Mouse (Mus musculus): ENCODE measurements around the gene Col23a1. TPM values are rescaled to one million over a fixed set of nuclear protein-coding genes. Genes with fewer than 3 reads are reported as not detected.

Col23a1 gene
- polyA plus RNA-seq, 1 experiment from 2014 or later: 24.9 TPM

- no peaks in the 10 kb centered on the region for H3K36me3 ChIP-seq
- no peak overlapping the region for H3K27ac ChIP-seq
- 50% methylated on average over 11 of the region's 11 CpGs for WGBS
- no peak overlapping the region for H3K4me3 ChIP-seq
- H3K9me3 ChIP-seq: no peaks in the 10 kb centered on the region
- ATAC-seq (ENCODE audit: borderline replicate concordance, extremely low read depth, low FRiP score, low TSS enrichment): peak; percentile 62; the same call in 1 of the 2 replicates
- H3K4me2 ChIP-seq: no peak overlapping the region
- H3K4me1 ChIP-seq: peaks cover 20% of the 10 kb centered on the region
- H3K9ac ChIP-seq: no peak overlapping the region
- no peaks in the 10 kb centered on the region for H3K27me3 ChIP-seq
Observed at GRCm38 (mm10) chr11:51329837-51330714, 40.4 kb downstream of the Col23a1 start.

GRCm38 (mm10) chr11:51334017-51334416 lies 44.3 kb downstream of the Col23a1 start:
- Histone ChIP-seq H3K36me3 (no peaks in the 10 kb centered on the region), H3K4me1 (peaks cover 24% of the 10 kb centered on the region), H3K4me2 (no peak overlapping the region), H3K9me3 (no peaks in the 10 kb centered on the region), H3K27ac (no peak overlapping the region), H3K27me3 (no peaks in the 10 kb centered on the region), H3K9ac (no peak overlapping the region), H3K4me3 (no peak overlapping the region)
- ATAC-seq (ENCODE audit: borderline replicate concordance, extremely low read depth, low FRiP score, low TSS enrichment): no peak
- WGBS: 66% methylated on average over 5 of the region's 5 CpGs

GRCm38 (mm10) chr11:51337585-51337984 lies 47.9 kb downstream of the Col23a1 start:
- Histone ChIP-seq H3K27ac (no peak overlapping the region), H3K36me3 (no peaks in the 10 kb centered on the region), H3K4me3 (no peak overlapping the region), H3K4me1 (peaks cover 7% of the 10 kb centered on the region; the same call in 1 of the 2 replicates), H3K9me3 (no peaks in the 10 kb centered on the region), H3K9ac (no peak overlapping the region), H3K27me3 (no peaks in the 10 kb centered on the region), H3K4me2 (no peak overlapping the region)
- ATAC-seq (ENCODE audit: borderline replicate concordance, extremely low read depth, low FRiP score, low TSS enrichment): no peak
- WGBS: 76% methylated on average over 6 of the region's 6 CpGs

GRCm38 (mm10) chr11:51338416-51338815 lies 48.7 kb downstream of the Col23a1 start:
- H3K9ac ChIP-seq: no peak overlapping the region
- H3K4me1 ChIP-seq: peaks cover 9% of the 10 kb centered on the region; the same call in 1 of the 2 replicates
- H3K4me3 ChIP-seq: no peak overlapping the region
- ATAC-seq (ENCODE audit: borderline replicate concordance, extremely low read depth, low FRiP score, low TSS enrichment): no peak
- H3K36me3 ChIP-seq: no peaks in the 10 kb centered on the region
- 46% methylated on average over 7 of the region's 7 CpGs for WGBS
- no peaks in the 10 kb centered on the region for H3K27me3 ChIP-seq
- H3K9me3 ChIP-seq: no peaks in the 10 kb centered on the region
- 0 out of 2 replicates have a peak overlapping the region, but pooled peaks have one; percentile 12 for H3K27ac ChIP-seq
- H3K4me2 ChIP-seq: no peak overlapping the region

- Histone ChIP-seq H3K9me3 (no peaks in the 10 kb centered on the region), H3K36me3 (no peaks in the 10 kb centered on the region), H3K4me3 (no peak overlapping the region), H3K27me3 (no peaks in the 10 kb centered on the region), H3K27ac (no peak overlapping the region), H3K4me1 (peaks cover 15% of the 10 kb centered on the region; the same call in 1 of the 2 replicates), H3K4me2 (no peak overlapping the region), H3K9ac (no peak overlapping the region)
- WGBS: 51% methylated on average over 2 of the region's 2 CpGs
- no peak for ATAC-seq (ENCODE audit: borderline replicate concordance, extremely low read depth, low FRiP score, low TSS enrichment)
Observed at GRCm38 (mm10) chr11:51341091-51341490, 51.4 kb downstream of the Col23a1 start.

- whole genome bisulfite sequencing: 86% methylated on average over 6 of the region's 6 CpGs
- Histone ChIP-seq H3K9me3 (no peaks in the 10 kb centered on the region), H3K27me3 (no peaks in the 10 kb centered on the region), H3K4me3 (no peak overlapping the region), H3K27ac (no peak overlapping the region), H3K4me1 (peaks cover 15% of the 10 kb centered on the region; the same call in 1 of the 2 replicates), H3K4me2 (no peak overlapping the region), H3K36me3 (no peaks in the 10 kb centered on the region), H3K9ac (no peak overlapping the region)
- no peak for ATAC-seq (ENCODE audit: borderline replicate concordance, extremely low read depth, low FRiP score, low TSS enrichment)
Observed at GRCm38 (mm10) chr11:51342776-51343175, 53.1 kb downstream of the Col23a1 start.

GRCm38 (mm10) chr11:51343312-51343711 lies 53.6 kb downstream of the Col23a1 start:
- Histone ChIP-seq H3K27me3 (no peaks in the 10 kb centered on the region), H3K27ac (no peak overlapping the region), H3K4me3 (no peak overlapping the region), H3K4me1 (peaks cover 13% of the 10 kb centered on the region; the same call in 1 of the 2 replicates), H3K9me3 (no peaks in the 10 kb centered on the region), H3K9ac (no peak overlapping the region), H3K4me2 (no peak overlapping the region), H3K36me3 (no peaks in the 10 kb centered on the region)
- ATAC-seq (ENCODE audit: borderline replicate concordance, extremely low read depth, low FRiP score, low TSS enrichment): peak; percentile 41; the same call in 1 of the 2 replicates
- WGBS: 67% methylated on average over 4 of the region's 4 CpGs

- no peak overlapping the region for H3K9ac ChIP-seq
- H3K4me1 ChIP-seq: peaks cover 11% of the 10 kb centered on the region; the same call in 1 of the 2 replicates
- WGBS: 83% methylated on average over 5 of the region's 5 CpGs
- H3K27me3 ChIP-seq: no peaks in the 10 kb centered on the region
- no peaks in the 10 kb centered on the region for H3K9me3 ChIP-seq
- H3K27ac ChIP-seq: no peak overlapping the region
- H3K4me3 ChIP-seq: no peak overlapping the region
- H3K36me3 ChIP-seq: no peaks in the 10 kb centered on the region
- H3K4me2 ChIP-seq: no peak overlapping the region
- no peak for ATAC-seq (ENCODE audit: borderline replicate concordance, extremely low read depth, low FRiP score, low TSS enrichment)
Observed at GRCm38 (mm10) chr11:51343728-51344289, 54.1 kb downstream of the Col23a1 start.

GRCm38 (mm10) chr11:51345481-51346465 lies 56.1 kb downstream of the Col23a1 start:
- no peak overlapping the region for H3K4me2 ChIP-seq
- H3K27me3 ChIP-seq: no peaks in the 10 kb centered on the region
- H3K9me3 ChIP-seq: no peaks in the 10 kb centered on the region
- WGBS: 78% methylated on average over 21 of the region's 21 CpGs
- no peaks in the 10 kb centered on the region for H3K36me3 ChIP-seq
- ATAC-seq (ENCODE audit: borderline replicate concordance, extremely low read depth, low FRiP score, low TSS enrichment): no peak
- H3K4me3 ChIP-seq: no peak overlapping the region
- peaks cover 8% of the 10 kb centered on the region; the same call in 1 of the 2 replicates for H3K4me1 ChIP-seq
- H3K9ac ChIP-seq: no peak overlapping the region
- H3K27ac ChIP-seq: no peak overlapping the region

- H3K36me3 ChIP-seq: no peaks in the 10 kb centered on the region
- no peaks in the 10 kb centered on the region for H3K27me3 ChIP-seq
- 68% methylated on average over 2 of the region's 2 CpGs for WGBS
- H3K4me3 ChIP-seq: no peak overlapping the region
- H3K9me3 ChIP-seq: no peaks in the 10 kb centered on the region
- H3K27ac ChIP-seq: no peak overlapping the region
- ATAC-seq (ENCODE audit: borderline replicate concordance, extremely low read depth, low FRiP score, low TSS enrichment): no peak
- H3K4me2 ChIP-seq: no peak overlapping the region
- no peak overlapping the region for H3K9ac ChIP-seq
- peaks cover 18% of the 10 kb centered on the region; the same call in 1 of the 2 replicates for H3K4me1 ChIP-seq
Observed at GRCm38 (mm10) chr11:51347756-51348155, 58.0 kb downstream of the Col23a1 start.

GRCm38 (mm10) chr11:51349665-51350064 lies 59.9 kb downstream of the Col23a1 start:
- Histone ChIP-seq H3K9me3 (no peaks in the 10 kb centered on the region), H3K27me3 (no peaks in the 10 kb centered on the region), H3K4me2 (no peak overlapping the region), H3K27ac (no peak overlapping the region), H3K9ac (no peak overlapping the region), H3K4me3 (no peak overlapping the region), H3K36me3 (no peaks in the 10 kb centered on the region), H3K4me1 (peaks cover 12% of the 10 kb centered on the region; the same call in 1 of the 2 replicates)
- no peak for ATAC-seq (ENCODE audit: borderline replicate concordance, extremely low read depth, low FRiP score, low TSS enrichment)
